Mouse (Mus musculus) cerebellum, adult (tissue): ENCODE results near the gene Plekhg6.

Experiments
- ATAC-seq: cut with Nextera tagmentation; 2 replicates; pipeline ENCODE4 v1.9.2; 2017; ENCODE audit warnings: mild to moderate bottlenecking, moderate library complexity, mixed read lengths; ENCODE audit not compliant: insufficient number of reproducible peaks, low FRiP score, low TSS enrichment

Plekhg6 gene

DNA sequence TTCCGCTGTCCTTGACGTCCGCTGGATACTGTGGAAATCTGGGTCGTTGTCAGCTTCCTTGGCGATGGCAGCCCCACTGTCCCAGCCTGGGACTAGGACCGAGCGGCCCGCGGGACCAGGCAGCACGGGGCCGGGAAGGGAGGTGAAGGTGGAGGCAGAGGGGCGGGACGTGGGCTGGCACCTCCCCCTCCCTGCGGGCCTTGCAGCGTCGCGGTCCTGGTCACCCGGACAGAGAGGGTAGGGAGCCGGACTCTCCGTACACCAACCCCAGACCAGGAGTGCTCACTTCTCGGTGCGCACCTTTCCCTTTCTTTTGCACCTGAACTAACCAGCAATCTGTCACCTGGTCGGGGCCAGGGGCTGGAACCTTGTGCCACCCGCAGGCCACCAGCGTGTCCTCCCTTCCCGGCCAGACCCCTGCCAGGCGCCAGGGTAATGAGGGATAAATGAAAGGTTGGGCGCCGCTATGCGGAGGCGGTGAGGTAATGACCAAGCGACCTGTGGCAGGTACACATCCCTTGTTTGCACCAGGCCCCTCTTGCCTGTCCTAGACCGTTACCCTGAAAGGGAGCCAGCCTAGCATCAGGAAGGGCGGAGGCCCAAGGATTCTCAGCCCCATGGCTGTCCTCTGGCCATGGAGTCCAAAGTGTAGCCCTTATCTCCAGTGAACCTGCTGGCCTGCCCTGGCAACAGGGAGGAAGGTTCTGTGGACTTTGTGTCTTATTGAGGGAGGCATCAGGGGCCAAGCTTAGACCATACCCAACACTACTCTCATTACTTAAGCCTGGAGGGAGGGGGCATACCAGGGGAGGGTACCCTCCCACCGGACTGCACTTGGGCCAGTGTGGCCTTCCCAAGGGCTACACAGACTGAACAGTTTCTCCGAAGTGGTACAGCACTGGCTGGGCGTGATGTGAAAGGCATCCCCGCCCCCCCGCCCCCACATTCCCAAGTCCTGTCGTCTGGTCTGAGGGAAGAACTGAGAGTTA, at the start of gene Plekhg6:
Plekhg6 (minus strand) TSS at position 422 of the 989 bp plus-strand sequence.
- ATAC-seq = no peak

DNA sequence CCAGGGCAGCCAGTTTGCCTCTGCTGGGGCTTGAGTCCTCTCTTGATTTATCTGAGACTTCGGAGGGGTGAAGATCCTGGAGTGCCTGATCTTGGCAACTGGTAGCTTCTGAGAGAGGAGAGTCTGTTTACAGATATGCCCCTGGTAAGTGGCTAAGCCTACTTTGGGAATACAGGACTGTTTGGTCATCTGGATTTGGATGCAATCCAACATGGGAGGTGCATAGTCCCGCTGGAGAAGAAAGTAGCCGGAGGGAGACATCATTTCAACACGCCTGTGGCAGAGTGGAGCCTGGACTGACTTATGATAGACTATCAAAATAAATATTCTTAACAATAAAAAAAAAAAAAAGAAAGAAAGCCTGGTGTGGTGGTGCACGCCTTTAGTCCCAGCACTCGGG, 49.1 kb upstream of the Plekhg6 start:
- no peak for ATAC-seq

DNA sequence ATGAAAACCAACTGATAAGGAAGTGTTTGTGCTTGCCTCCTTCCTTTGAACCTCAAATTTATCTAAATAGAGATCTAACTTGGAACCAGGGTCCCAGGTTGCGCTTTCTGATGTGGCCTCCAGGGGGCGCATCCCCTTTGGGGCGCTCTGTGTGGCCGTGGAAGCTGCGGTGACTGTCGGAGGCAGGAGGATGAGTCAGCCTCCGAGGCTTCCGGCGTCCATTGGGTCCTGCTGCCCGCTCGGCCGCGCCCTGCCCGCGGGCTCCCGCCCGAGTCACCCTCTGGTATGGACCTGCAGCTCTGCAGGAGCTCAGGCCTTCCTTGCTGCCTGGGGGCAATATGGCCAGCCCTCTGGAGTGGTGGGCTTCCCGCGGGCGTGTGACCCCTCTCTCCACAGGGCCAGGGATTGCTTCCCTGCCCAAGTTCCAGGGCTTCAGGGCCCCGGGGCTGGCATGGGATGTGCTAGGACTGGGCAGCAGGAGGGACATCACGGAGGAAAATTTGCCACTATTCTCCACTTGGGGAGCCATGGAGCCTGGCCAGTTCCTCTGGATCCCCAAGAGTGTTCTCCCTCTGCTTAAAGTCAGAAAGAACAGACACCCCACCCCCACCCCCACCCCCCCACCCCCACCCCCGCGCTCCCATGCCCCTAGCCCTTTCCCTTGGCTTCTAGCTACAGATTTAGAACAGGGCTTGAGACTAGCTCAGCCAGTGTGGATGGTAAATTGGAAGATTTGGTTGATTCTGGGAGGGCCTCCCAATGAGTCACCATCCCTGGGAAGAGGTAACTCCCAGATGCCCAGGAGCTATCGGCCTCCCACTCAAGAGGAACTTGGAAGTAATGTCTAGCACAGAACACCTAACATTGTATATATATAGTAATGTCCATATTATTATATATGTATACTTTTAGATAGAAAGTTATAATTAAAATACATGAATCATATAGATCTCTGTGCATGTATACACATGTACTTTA, 46.1 kb upstream of the Plekhg6 start:
- ATAC-seq = peak; percentile 64

DNA sequence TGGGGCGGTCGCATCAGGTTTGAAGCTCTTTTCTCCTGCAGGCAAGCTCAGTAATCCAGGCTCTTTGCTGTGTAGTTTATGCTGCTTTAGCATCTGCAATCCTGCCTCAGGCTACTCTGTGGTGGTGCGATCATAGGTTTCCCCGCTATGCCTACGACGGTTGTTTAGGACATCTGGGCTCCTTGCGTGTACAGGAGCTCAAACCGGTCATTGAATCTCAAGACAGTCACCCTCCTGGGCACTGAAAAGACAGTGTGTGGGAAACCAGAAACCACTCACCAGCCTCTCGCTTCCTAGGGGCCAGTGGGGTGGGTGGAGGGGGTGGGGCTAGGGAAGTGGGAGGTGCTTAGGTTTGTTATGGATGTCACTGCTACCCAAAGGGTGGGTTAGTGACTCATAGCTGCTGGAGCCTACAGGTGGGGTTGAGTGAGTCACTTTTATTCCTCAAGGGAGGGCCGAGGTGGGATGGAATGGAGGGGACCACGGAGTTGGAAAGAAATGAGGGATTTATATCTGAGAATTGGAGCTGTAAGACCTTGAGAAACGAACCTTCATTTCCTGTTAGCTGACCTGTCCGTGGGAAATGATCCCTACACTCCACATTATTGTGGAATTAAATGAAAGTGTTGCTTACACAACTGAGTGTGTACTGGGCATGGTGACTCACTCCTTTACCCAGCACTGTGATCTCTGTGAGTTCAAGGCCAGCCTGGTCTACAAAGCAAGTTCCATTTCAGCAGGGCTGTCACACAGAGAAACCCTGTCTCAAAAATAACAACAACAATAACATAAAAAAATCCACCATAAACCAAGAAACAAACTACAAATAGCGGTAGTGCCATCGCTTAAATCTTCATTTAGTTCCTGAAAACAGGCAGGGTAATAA, 44.9 kb upstream of the Plekhg6 start:
- no peak for ATAC-seq

DNA sequence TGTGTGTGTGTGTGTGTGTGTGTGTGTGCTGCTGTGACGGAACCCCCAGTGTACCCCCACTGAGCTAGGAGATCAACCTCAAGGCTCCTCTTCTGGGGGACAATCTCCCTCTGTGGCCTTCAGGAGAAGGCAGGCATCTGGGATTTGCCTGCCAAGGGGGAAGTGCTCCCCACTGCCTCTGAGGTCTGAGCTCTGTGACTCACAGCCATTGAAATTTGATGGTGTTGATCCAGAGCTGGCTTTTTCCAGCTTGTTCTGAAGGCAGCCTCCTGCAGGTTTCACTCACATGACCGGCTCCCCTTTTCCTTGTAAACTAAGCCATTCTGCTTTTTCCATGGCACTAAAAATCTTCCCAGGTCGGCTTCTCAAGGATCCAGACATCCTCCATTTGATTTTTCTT, 43.6 kb upstream of the Plekhg6 start:
- ATAC-seq = no peak

DNA sequence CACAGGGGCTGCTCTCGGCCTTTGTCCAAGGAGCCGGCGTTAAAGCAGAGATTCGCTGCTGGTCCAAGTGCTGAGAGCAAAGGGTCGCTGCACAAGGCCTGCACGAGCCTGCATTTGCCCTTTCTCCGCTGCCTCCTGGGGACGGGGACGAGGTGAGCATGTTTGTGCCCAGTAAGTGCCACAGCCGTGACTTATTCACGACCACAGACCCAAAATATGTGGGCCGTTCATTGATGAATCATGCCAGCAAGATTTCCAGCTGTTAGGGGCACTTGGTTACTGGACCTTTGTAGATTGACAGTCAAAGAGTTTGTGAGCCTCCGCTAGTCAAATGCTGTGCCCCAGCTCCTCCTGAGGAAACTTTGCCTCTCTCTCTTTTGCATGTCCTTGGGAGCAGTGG, 42.9 kb upstream of the Plekhg6 start:
- no peak for ATAC-seq

DNA sequence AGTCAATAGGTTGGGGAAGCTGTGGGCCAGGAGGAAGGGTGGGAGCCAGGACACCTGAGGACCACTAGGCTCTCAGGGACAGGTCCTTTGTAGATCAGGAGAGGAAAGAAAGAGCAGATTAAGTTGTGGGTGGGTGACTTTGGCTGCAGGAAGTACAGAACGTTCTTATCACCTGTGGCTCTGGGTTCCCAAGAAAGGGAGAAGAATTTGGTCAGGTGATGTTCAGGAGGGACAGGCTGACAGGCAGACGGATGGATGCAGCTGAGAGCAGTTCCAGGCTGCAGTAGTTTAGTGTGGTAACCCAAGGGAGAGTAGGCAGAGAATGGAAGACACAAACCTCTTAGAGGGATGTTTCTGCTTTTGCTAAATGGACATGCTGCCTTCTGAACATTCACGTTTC, 42.5 kb upstream of the Plekhg6 start:
- no peak for ATAC-seq

DNA sequence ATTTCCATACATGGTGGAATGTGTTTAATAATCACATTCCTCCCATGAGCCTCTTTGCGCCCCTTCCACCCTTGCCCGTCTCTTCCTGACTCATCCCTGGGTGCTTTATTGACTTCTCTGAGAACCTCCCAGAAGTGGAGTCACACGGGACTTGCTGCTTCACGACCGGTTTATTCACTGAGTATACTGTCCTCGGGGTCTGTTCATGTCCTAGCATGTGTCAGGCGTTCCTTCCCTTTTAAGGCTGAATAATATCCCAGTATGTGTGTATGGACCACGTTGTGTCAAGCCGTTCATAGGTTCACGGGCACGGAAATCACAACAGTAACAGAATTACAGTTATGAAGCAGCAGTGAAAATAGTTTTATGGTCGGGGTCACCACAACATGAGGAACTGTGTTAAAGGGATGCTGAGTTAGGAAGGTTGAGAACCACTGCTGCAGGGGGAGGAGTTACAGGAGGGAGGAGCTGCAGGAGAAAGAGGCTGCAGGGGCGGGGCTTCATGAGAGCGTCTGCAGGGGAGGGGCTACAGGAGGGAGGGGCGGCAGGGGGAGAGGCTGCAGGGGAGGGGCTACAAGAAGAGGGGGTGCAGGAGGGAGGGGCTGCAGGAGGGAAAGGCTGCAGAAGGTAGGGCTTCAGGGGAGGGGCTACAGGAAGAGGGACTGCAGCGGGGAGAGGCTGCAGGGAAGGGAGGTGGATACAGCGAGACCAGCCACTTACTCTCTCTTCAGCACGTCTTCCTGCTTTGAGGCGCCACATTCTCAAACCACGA, 41.6 kb upstream of the Plekhg6 start:
- ATAC-seq = no peak

DNA sequence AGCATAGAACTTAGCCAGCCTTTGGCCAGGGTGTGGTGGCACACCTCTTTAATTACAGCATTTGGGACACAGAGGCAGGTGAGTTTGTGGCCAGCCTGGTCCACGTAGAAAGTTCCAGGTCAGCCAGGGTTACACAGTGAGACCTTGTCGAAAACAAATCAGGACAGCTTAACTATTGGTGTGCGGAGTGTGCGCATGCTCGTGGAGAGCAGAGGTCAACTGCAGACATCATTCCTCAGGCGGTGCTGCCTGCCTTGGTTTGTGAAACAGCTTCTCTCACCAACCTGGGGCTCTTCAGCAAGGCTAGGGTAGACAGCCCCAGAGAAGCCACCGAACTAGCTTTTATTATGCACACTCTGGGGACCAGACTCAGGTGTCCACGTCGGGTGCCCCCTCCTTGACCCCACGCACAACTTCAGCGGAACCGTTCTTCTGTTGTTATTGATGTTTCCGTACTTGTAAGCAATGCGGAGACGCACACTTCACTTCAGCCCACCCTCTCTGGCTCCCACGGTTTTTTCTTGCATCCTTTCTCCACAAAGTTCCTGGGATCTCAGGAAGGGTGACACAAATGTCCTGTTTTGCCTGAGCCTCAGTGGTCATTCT, 40.0 kb upstream of the Plekhg6 start:
- no peak for ATAC-seq

DNA sequence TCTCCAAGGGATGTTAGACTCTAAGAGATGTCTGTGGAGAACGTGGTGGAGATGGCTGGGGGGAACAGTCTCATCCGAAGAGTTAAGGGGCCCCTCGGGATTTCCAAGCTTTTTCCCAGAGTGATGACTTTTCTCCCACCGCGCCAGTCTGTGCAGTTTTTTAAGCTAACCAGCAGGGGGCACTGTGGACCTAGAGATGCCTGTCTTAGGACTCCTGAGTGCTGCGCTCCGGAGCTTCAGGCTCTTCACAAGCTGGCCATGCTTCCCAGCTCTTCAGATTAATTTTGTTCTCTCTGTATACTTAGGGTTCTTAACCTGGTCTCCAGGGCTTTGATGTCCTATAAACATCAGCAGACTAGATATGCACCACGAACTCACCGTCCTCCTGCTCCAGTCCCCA, 38.2 kb upstream of the Plekhg6 start:
- ATAC-seq = 0 out of 2 replicates have a peak, but pooled peaks have one; percentile 64

DNA sequence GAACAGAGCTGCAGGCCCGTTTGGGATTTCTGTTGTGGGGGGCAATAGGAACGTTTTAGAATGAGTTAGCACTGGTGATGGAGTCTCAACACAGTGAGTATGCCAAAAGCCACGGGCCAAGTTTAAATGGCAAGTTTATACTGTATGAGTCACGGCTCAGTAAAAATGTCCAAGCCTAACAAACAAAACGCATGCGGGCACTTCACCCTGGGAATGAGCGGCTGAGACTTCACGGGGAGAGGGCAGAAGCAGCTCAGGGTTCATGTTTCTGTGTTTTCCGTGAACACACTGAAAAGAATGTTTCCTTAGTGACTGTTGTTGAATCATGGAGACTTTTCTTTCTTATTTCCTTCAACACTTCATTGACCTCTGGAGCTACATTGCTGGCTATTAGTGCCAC, 32.7 kb upstream of the Plekhg6 start:
- no peak for ATAC-seq

DNA sequence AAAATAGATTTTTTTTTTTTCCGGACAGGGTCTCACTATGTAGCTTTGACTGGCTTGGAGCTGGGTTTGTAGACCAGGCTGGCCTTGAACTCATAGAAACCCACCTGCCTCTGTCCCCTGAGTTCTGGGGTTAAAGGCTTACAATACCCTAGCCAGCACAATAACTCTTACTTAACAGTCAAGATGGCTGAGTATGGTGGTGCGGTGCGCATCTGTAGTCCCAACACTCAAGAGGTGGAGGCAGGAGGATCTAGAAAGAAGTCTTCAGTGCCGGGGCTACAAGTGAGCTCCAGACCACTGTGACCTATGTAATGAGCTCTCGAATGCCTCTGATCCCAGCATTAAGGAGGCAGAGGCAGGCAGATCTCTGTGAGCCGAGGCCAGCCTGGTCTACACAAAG, 31.1 kb upstream of the Plekhg6 start:
- no peak for ATAC-seq

DNA sequence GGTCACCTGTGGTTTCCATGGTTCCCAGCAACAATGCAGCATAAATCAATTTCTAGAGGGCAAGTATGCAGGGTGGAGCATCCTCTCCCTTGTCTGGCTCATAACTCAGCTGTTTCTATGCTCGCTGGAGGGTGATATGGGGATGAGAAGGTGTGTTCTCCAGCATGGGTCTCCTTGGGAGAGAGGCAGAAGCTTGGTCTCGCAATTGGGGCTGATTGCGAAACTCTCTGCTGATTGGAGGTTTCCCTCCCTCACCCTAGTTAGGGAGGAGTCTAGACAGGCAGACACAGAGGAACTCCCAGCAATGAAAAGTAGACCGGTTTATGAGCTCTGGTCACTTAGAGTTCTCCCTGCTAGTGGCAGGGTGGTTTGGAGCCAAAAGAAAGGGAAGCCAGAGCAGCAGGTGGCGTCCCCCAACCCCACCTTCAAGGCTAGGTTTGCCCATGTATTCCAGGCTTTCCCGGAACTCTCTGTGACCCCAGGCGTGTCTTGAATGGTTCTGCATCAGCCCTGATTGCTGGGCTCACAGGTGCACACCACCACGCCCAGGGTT, 30.5 kb upstream of the Plekhg6 start:
- no peak for ATAC-seq

DNA sequence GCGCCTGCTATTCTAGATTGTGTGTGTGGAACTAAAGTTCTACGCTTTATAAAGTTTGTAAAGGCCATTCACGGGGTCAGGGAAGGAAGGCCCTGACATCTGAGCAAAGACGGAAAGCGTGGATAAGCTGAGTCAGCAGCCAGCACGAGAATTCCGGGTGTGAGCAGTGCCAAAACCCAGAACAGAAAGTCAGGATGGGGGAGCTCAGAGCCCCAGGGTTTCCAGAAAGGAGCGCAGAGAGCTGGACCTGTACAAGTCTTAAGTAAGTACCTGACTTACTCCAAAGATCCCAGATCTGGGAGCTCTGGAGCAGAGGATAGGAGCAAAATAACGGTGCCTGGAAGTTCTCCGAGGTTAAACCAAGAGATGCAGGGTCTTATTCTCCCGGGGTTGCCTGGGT, 30.0 kb upstream of the Plekhg6 start:
- ATAC-seq = no peak

DNA sequence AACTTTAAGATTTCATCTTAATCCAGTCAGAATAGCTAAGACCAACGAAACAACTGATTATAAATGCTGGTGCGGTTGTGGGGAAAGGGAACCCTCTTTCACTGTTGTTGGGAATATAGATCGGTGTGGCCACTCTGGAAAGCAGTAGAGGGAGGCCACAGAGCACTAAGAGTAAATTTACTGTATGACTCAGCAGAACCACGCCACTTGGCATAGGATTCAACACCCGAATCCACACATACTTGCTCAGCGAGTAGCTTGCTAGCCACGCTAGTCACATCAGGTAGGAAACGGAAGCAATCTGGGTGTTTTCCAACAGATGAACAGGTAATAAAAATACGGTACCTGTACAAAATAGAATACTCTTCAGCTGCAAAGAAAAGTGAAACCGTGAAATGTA, 27.1 kb upstream of the Plekhg6 start:
- ATAC-seq = no peak

DNA sequence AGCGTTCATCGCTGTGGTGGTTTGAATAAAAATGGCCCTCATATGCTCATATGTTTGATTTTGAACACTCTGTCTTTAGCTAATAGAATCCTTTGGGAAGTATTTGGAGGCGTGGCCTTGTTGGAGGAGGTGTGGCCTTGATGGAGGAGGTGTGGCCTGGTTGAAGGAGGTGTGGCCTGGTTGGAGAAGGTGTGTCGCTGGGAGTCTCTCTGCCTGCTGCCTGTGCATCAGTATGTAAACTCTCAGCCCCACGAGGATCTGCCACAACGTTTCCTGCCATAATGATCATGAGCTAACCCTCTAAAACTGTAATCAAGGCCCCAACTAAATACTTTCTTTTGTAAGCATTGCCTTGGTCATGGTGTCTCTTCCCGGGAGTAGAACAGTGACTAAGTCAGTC, 26.6 kb upstream of the Plekhg6 start:
- ATAC-seq = no peak

DNA sequence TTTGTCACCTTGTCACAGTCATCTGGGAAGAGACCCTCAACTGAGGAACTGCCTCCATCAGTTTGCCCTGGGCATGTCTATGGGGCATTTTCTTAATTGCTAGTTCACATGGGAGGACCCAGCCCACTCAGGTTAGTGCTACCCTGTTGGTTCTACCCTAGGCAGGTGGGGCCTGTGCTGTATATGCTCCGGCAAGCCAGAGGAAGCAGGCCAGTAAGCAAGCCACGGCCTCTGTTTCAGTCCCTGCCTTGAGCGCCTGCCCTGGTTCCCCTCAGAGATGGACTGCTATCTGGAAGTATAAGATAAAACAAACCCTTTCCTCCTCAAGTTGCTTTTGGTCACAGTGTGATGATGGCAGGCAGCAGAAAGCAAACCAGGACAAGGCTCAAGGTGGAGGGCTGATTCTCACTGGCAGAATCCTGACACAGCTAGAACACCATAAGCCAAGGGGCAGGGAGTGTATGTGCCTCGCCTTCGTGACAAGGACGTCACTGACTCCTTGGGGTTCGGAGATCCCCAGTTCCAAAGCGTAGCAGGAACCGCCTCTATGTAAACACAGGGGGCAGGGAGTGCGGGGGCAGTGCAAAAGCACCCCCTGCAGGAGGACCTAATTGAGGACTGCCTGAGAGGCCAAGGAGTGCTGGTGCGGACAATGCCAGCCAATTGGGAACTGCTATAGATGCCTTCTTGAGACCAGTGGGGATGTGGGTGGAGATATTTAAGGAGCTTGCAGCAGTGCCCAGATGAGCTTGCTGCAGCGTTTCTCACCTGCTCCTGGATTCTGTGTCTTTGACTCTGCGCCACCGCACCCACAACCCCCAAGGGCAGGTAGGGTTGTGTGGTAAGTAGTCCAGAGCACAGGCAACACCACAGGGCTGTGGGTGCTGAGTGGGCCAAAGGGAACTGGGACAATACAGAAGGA, 25.1 kb upstream of the Plekhg6 start:
- ATAC-seq = no peak

DNA sequence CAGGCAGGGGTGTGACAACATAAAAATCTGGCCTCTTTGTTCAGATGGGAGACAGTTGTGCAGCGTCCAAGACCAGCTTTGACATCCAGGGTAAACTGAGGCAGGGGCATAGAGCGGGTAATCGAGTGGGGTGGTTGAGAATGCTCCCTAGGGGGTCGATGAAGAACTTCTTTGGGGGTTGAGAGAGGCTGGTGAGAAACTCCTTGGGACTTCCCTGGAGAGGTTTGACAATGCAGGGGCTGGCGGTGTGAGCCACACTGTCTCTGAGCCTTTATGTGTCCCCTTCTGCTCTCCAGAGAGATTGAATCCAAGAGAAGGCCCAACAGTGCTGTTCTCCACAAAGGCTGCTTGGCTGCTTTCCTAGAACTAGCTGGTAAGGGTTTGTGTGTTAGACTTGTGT, 9.3 kb upstream of the Plekhg6 start:
- no peak for ATAC-seq
